Mouse (Mus musculus) monocyte, adult 2 months (primary cell): ENCODE measurements around the gene G3bp1.

Experiments
- DNase-seq, 2 experiments: peaks; one replicate each; pipeline ENCODE4 v3.0.0; 2022; ENCODE audit warnings: low spot score in 2 of 2, low read depth in 1 of 2

The G3bp1 gene

GRCm38 (mm10) chr11:55464707-55465106, 4.8 kb upstream of the G3bp1 start:
- no peak for DNase-seq

GRCm38 (mm10) chr11:55465177-55465576, 4.3 kb upstream of the G3bp1 start:
- no peak for DNase-seq

GRCm38 (mm10) chr11:55468012-55468411, 1.5 kb upstream of the G3bp1 start:
- no peak for DNase-seq

DNA sequence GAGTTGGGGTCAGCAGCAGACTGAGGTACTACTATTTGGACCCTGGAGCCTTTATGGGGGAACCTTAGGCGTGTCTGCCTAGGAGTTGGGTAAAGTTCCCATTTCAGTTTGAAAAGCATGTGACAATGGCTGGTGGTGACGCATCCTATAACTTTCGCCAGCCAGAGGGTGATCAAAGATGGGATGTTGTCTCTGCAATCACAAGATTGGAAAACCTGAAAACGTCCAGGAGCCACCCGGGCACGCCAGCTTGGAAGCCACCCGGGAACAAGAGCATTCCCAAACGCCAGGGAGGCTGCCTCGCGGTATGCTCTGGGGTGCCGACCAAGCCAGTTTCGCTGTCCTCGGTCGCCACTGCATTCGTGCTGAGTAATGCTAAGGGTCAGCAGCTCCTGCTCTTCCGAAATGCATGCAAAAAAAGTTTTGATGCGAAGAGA, 856 bp upstream of the G3bp1 start:
- DNase-seq = no peak

- peak in 1 of 2 experiments; percentile 24 for DNase-seq
Observed at GRCm38 (mm10) chr11:55469923-55470691, 622 bp downstream of the G3bp1 start.

DNA sequence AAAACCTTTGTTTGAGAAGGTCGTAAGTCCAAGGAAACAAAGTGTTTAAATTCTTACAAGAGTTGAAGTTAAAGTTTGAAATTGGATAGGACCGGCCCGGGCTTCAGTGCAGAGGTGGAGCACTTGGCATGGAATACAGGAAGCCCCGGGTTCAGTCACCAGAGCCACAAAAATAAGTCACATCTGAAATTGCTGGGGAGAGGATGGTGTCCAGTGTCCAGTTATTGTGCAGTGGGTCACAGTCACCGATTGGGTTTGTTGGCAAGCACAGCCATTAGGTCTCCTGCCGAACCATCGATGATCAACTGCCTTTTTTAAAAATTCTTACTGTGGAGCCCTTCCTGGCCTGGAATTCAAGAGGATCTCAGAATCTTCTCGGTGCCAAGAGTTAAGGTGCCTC, 1.3 kb downstream of the G3bp1 start:
- no peak for DNase-seq

DNA sequence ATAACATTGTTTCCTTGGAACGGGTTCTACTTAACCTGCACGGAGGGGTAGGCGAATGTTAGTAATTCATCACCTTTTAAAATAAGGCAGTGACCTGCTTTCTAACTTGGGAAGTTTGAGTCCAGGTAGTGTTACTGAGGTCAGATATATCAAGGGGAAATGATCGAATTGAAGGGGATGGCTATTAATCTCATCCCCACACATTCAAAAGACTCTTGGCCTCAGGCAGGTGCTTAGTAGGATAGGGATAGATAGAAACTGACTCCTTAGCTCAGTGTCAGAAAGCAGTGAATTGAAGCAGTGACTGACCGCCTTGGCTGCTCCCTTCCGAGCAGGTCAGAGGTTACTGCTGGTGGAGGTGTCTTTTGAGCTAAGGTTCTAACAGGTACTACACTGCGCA, 2.0 kb downstream of the G3bp1 start:
- DNase-seq = no peak

GRCm38 (mm10) chr11:55473219-55473618, 3.7 kb downstream of the G3bp1 start:
- no peak for DNase-seq

DNA sequence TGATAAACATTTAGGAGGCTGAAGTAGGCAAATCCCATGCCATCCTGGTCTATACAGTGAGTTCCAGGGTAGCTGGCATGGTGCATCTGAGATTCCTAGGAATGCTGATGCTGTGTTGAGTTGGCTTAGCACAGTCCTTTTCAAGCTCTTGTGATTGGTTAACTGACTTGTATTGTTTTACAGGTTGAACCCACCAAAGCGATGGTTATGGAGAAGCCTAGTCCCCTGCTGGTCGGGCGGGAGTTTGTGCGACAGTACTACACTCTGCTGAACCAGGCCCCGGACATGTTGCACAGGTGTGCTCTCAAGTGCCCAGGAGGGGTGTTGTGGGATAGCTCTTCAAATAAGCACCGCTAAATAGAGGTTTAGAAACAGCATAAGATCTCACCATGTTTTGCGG, 16.0 kb downstream of the G3bp1 start:
- no peak for DNase-seq

DNA sequence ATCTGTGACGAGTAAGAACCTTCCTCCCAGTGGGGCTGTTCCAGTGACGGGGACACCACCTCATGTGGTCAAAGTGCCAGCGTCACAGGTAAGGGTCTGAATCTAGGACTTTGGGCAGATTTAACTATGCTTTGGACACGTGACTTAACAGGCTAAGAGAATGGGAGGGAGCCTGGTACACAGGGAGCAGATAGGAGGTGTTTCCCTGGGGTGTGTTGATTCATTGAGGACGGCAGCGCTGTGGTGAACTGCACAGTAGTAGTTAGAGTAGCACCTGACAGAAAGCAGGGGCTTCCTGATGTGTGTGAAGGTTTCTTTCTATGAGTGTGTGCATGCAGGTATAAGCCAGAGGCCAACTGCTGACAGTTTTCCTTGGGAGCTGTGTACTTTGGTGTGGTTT, 26.7 kb downstream of the G3bp1 start:
- DNase-seq = no peak

GRCm38 (mm10) chr11:55497885-55498284, 28.4 kb downstream of the G3bp1 start:
- DNase-seq = no peak

DNA sequence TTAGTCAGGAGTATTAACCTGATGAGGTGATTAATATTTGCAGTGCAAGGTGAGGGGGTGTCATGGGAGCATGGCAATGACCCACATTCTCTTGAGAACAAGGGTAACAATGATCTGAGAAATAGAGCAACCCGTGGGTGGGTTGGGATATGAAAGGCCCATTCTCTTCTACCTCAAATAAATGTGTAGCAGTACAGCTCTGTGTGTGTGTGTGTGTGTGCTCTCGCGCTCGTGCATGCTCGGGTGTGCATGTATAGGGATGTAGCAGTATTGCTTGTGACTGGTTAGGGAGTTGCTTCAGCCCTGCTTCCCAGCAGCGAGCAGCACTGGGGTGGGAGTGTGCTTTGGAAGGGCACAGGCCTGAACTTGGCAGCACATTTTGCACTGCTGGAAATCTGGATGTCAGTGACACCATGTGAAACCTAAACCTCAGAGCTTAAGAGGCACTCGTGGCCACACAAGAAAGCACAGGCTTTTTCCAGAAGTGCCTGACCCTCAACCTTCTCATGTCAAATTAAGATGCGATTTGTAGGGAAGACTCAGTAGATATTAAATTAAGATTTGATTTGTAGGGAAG, 32.6 kb downstream of the G3bp1 start:
- no peak for DNase-seq

DNA sequence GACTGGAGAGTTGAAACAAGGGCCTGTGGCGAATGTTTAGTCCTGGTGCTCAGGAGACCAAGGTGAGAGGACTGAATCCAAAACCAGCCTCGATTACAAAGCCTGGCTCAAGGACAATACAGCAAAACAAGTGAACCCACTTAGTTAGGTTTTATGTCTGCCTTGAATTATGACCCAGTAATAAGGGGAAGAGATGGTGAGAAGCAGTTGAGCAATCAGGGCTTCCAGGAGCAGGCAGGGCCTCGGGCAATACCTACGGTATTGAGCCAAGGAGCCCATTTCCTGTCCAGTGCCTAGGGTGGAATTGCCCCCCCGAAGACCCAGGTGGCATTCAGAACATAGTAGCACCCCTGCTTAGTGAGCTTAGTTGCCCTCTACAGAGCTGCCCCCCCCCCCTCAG, 33.4 kb downstream of the G3bp1 start:
- DNase-seq = no peak

DNA sequence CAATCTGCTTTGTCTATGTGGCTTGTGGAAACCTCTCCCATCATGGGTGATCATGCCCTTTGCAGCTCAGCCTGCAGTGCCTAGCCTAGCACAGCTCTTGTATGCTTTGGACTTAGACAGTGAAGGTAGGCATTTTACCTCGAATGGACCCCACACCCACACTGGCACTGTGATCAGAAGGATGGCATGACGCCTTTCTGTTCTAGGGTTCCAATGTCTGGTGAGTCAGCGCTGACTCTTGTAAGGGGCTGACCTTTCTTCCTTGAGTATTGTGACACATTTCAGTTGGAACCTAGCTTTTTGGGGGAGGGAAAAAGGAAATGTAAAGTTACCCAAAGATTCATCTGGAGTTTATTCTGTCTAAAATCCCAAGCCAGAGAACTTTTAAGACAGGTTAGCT, 36.0 kb downstream of the G3bp1 start:
- no peak for DNase-seq

GRCm38 (mm10) chr11:55511374-55511773, 41.9 kb downstream of the G3bp1 start:
- DNase-seq = no peak

DNA sequence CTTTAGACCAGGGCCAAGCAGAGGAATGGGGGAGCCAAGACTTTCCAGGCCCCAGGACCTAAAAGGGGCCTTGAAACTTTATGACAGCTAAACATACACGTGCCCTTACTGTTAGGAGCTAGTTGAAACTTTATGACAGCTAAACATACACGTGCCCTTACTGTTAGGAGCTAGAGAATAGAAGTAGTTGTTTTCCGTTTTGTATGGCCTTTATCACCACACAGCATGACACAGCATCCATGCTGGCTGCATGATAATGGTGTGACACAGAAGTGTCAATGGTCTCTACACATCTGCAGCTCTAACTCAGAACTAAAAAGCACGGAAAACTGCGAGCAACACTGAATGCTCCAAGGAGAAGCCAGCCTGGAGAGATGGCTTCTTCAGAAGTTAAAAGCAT, 48.2 kb downstream of the G3bp1 start:
- DNase-seq = no peak

- DNase-seq = peak in 1 of 2 experiments; percentile 27
Observed at GRCm38 (mm10) chr11:55518806-55519674, 49.6 kb downstream of the G3bp1 start.

DNA sequence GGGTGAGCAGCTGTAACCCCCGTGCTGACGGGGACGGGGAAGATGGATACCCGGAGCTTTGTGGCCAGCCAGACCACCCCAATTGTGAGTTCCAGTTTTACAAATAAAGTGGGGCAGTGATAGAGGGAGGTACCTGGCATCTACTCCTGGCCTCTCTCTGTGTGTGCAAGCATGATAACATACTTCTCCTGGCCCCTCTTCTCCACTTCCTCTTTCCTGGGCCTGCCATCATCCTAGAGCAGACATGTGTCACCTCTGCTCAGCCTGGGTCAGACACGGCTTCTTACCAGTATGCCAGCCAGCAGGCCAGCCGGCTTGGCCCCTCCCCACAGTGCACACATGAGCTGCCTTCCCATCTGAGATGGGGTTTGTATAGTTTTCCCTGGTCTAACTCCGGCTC, 61.3 kb downstream of the G3bp1 start:
- no peak for DNase-seq

DNA sequence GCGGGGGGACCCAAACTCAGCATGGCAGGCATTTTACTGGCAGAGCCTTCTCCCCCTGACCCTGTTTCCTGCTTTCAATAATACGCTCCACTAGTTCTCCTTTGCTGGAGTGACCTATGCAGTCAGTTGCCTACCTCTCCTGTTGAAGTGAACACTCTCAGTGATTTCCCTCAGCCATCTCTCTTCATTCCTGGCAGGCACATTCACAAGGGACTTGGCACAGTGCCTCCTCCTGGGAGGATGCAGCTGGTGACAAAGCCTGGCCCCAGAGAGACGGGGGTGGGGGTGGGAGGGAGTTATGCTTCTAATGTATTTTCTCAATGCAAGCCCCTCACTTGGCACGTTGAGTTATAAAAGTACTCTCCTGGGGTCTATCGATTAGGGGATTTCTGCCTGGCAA, 63.9 kb downstream of the G3bp1 start:
- DNase-seq = no peak

DNA sequence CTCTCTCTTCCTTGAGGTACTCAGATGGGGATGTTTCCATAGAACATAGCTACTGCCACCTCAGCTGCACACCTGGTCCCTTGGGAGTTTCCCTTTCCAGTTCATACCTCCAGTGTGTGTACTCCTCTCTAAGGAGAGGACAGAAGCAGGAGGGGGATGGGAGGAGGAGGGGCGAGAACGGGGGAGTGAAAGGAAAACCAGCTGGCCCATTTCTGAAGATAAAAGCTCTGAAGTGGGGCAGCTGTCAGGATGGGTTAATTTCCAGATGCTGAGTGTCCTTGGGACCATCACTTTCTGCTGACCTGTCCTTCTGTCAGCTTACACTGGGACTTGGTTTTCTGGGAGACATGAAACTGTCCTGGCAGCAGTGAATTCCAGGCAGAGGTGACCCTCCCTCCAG, 65.3 kb downstream of the G3bp1 start:
- no peak for DNase-seq

- no peak for DNase-seq
Observed at GRCm38 (mm10) chr11:55542128-55542527, 72.6 kb downstream of the G3bp1 start.

DNA sequence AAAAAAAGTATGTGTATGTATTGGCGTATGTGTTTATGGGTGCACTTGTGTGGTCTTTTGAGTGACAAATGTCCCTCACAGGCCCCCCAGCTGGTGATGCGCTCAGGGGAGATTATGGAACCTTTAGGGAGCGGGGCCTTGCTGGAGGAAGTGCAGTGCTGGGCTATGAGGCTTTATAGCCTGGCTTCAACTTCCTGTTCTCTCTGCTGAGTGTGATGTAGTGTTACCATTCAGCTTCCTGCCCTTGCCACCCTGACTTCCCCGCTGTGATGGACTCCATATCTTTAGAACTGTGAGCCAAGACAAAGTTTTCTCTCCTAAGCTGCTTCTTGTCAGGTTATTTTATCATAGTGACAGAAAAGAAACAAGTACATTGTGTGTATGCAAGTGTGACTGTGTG, 73.2 kb downstream of the G3bp1 start:
- no peak for DNase-seq
